Mouse (Mus musculus): ENCODE results near the gene Sesn1. TPM values are rescaled to one million over a fixed set of nuclear protein-coding genes. Genes with fewer than 3 reads are reported as not detected.
"Not testable (repeated sequence)": the region's sequence is repeated elsewhere in the genome, so short reads cannot be mapped to it uniquely, and the experiment has no call there.

Sesn1 gene
- polyA plus RNA-seq, 1 experiment: 4.5 TPM

DNA sequence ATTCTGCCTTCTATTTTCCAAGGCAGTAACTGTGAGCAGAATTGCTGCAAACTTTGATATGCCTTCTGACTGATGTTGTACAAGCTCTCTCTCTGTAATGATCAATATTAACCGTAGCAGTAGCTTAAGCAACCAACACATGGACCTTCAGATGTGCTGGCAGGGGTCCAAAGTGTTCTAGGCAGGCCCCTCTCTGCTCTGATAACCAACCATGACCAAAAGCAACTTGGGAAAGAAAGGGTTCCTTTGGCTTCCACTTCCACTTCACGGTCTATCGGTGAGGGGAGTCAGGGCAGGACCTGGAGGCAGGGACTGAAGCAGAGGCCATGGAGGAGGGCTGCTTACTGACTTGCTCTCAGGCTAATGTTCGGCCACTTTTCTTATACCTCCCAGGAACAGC is 121.2 kb downstream of the Sesn1 start:
- Histone ChIP-seq H3K27me3 (replicated peaks) (peaks cover 31% of the 10 kb centered on the region), H3K9me3 (no peaks in the 10 kb centered on the region), H3K4me1 (peaks cover 26% of the 10 kb centered on the region), H3K36me3 (replicated peaks; ENCODE audit: low read length) (no peaks in the 10 kb centered on the region), H3K4me3 (replicated peaks) (no peak overlapping the region)
- TF ChIP-seq GATA1 (IDR thresholded peaks at IDR 0.05; ENCODE audit: borderline replicate concordance, low read length): no peak
- no peak for TF ChIP-seq FLI1 (IDR thresholded peaks at IDR 0.05; ENCODE audit: low read length)

DNA sequence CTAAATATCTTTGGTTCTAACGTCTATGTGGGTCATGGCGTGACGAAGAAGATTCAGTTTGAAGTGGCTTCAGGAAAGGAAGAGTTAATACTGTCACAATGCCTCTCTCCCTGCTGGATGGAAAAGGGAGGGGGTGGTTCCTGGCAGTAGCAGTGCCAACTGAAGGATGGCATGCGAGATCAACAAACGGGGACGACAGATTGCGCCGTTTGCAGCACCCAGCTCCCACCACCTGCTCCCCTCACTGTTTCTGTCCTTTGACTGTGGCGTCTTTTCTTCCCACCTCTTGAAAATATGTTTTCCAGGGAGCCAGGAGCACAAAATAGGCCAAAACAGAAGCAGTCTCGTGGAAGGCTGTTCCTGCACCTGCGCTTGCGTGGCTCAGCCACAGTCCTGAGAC is 122.2 kb downstream of the Sesn1 start:
- TF ChIP-seq GATA1 (IDR thresholded peaks at IDR 0.05; ENCODE audit: borderline replicate concordance, low read length) (no peak), FLI1 (IDR thresholded peaks at IDR 0.05; ENCODE audit: low read length) (no peak)
- Histone ChIP-seq H3K27me3 (replicated peaks) (peaks cover 29% of the 10 kb centered on the region), H3K4me1 (peaks cover 36% of the 10 kb centered on the region), H3K9me3 (no peaks in the 10 kb centered on the region), H3K4me3 (replicated peaks) (no peak overlapping the region), H3K36me3 (replicated peaks; ENCODE audit: low read length) (no peaks in the 10 kb centered on the region)

DNA sequence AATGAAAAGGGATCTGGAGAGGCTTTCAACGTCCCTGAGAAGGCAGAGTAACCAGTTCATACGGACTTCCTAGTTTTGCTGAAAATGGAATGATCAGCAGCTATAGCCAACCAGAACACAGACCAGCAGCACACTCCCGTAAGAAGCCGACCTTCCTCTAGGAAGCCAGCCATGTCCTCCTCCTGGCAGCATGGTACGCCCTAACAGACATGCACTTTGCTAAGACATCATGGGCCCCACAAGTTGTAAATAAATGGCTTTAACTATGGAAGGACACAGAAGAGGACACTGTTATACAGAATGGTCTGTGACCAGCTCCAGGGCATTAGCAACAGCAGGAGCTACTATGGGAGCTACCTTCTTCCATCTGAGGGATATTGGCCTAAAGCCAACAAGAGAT is 123.2 kb downstream of the Sesn1 start:
- H3K27me3 ChIP-seq (replicated peaks): peaks cover 27% of the 10 kb centered on the region
- H3K9me3 ChIP-seq: no peaks in the 10 kb centered on the region
- peaks cover 46% of the 10 kb centered on the region for H3K4me1 ChIP-seq
- no peaks in the 10 kb centered on the region for H3K36me3 ChIP-seq (replicated peaks; ENCODE audit: low read length)
- TF ChIP-seq FLI1 (IDR thresholded peaks at IDR 0.05; ENCODE audit: low read length) (no peak), GATA1 (IDR thresholded peaks at IDR 0.05; ENCODE audit: borderline replicate concordance, low read length) (no peak)
- H3K4me3 ChIP-seq (replicated peaks): no peak overlapping the region

DNA sequence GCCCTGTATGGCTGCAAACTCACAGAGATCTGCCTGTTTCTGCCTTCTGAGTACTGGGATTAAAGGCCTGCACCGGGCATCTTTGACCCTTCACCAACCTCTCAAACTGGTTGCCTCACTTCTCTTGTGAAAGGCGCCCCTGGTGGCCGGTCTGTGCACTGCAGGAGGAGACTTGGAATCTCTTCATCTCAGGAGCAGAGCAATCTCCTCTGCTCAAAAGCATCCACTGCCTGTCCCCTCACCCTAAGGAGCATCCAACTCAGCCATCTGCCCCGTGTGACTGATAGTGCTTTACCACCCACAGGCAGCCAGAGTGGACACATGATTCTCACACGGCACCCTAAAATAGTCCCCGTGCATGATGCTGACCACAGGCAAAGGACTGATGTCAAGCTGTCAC is 123.8 kb downstream of the Sesn1 start:
- TF ChIP-seq GATA1 (IDR thresholded peaks at IDR 0.05; ENCODE audit: borderline replicate concordance, low read length) (no peak), FLI1 (IDR thresholded peaks at IDR 0.05; ENCODE audit: low read length) (no peak)
- peaks cover 23% of the 10 kb centered on the region for H3K27me3 ChIP-seq (replicated peaks)
- H3K36me3 ChIP-seq (replicated peaks; ENCODE audit: low read length): no peaks in the 10 kb centered on the region
- H3K9me3 ChIP-seq: no peaks in the 10 kb centered on the region
- peaks cover 49% of the 10 kb centered on the region for H3K4me1 ChIP-seq
- no peak overlapping the region for H3K4me3 ChIP-seq (replicated peaks)

DNA sequence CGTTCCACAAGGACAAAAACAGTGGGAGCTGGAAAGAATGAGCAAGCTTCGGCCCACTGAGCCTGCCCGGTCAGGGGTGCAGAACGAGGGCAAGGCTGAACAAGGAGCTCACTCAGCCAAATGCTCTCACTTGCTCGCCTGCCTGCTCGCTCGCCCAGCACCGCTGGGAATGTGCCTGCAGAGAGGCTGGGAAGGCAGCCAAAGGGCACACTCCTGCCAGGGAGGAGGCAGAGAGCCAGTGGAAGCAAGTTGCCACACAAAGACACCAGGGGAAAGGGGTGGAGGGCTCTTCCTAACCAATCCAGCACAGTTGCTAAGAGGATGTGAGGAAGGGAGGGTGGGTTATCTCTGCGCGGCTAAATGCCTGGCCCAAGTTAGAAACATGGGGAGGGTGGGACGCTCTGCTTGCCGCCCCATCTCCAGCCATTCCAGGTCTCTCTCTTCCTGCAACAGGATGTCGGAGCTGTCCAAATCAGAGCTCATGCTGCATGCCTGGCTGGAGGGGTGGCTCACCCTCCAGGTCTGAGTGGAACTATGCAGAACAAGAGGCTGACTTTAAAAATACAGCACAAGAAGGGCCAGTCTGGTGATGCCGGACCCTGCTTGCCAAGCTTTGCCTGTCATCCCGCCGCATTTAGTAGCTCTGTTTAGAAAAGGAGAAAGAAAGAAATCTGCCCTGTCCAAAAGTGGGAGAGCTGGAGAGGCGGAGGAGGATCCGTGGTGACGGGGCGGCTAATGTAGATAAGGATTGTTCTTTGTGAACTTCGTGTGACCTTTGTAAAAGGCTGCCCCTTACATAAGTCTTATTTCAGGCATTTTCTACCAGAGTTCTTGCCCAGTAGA is 125.1 kb downstream of the Sesn1 start:
- Histone ChIP-seq H3K9me3 (peaks cover 5% of the 10 kb centered on the region), H3K27me3 (replicated peaks) (peaks cover 15% of the 10 kb centered on the region), H3K4me1 (peaks cover 49% of the 10 kb centered on the region), H3K36me3 (replicated peaks; ENCODE audit: low read length) (peaks cover 8% of the 10 kb centered on the region), H3K4me3 (replicated peaks) (peak overlapping the region; percentile 23)
- TF ChIP-seq GATA1 (IDR thresholded peaks at IDR 0.05; ENCODE audit: borderline replicate concordance, low read length): no peak
- TF ChIP-seq FLI1 (IDR thresholded peaks at IDR 0.05; ENCODE audit: low read length): no peak

DNA sequence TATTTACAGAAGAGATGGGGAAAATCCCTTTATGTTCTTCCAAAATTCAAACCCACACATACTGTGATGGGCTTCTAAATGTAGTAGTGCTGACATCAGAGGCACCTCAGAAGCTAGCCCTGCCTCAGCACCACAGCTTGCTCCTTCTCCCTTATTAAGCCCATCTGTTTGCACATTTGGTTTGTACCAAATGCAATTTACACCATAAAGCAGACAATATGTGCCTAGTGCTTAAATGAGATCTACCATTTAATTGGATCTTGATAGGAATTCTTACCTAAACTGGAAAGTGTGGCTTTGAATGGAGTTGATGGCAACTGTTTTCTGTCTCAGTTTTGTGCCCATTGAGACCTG is 125.7 kb downstream of the Sesn1 start:
- no peak overlapping the region for H3K4me3 ChIP-seq (replicated peaks)
- peaks cover 5% of the 10 kb centered on the region for H3K9me3 ChIP-seq
- H3K36me3 ChIP-seq (replicated peaks; ENCODE audit: low read length): peaks cover 8% of the 10 kb centered on the region
- peaks cover 44% of the 10 kb centered on the region for H3K4me1 ChIP-seq
- TF ChIP-seq GATA1 (IDR thresholded peaks at IDR 0.05; ENCODE audit: borderline replicate concordance, low read length) (no peak), FLI1 (IDR thresholded peaks at IDR 0.05; ENCODE audit: low read length) (no peak)
- peaks cover 9% of the 10 kb centered on the region for H3K27me3 ChIP-seq (replicated peaks)

DNA sequence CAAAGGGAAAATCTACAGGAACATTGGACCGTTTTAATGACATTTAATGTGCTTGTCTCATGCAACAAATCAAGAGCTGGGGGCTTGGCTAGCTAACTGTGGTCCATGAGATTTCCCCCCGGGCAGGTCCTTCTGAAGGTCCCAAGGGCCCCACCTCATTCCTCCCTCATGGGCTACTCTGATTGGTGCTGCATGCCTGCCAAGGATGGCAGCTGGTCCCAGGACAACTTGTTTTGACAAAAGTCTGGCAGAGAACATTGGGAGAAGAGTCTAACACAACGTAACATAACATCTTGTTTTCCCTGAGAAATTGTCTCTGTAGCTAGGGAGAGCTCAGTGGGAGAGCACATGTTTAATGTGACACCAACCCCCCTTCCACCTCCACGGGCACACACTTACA is 126.4 kb downstream of the Sesn1 start:
- TF ChIP-seq GATA1 (IDR thresholded peaks at IDR 0.05; ENCODE audit: borderline replicate concordance, low read length) (no peak), FLI1 (IDR thresholded peaks at IDR 0.05; ENCODE audit: low read length) (no peak)
- Histone ChIP-seq H3K4me3 (replicated peaks) (no peak overlapping the region), H3K27me3 (replicated peaks) (peaks cover 8% of the 10 kb centered on the region), H3K36me3 (replicated peaks; ENCODE audit: low read length) (peaks cover 10% of the 10 kb centered on the region), H3K9me3 (peaks cover 5% of the 10 kb centered on the region), H3K4me1 (peaks cover 44% of the 10 kb centered on the region)

DNA sequence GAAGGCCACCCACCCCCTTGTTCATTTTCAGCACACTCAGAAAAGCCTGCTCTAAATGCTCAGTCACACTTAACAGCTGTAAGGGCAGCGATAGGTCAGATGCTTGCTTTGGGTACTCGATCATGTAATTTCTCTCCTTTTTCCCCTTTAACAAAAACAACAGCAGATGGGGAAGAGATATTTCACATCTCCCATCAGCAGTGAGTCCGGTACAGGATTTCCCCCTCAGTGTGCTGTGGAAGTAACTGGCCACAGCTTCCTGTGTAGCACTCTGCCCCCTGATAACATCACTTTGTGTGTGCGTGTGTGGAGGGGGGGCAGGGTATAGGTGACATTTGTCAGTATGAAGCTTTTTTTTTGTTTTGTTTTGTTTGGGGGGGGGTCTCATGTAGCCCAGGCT is 127.4 kb downstream of the Sesn1 start:
- peaks cover 5% of the 10 kb centered on the region for H3K9me3 ChIP-seq
- H3K4me3 ChIP-seq (replicated peaks): peak overlapping the region; percentile 82
- TF ChIP-seq GATA1 (IDR thresholded peaks at IDR 0.05; ENCODE audit: borderline replicate concordance, low read length) (no peak), FLI1 (IDR thresholded peaks at IDR 0.05; ENCODE audit: low read length) (no peak)
- peaks cover 48% of the 10 kb centered on the region for H3K4me1 ChIP-seq
- H3K36me3 ChIP-seq (replicated peaks; ENCODE audit: low read length): peaks cover 10% of the 10 kb centered on the region
- H3K27me3 ChIP-seq (replicated peaks): peaks cover 3% of the 10 kb centered on the region

DNA sequence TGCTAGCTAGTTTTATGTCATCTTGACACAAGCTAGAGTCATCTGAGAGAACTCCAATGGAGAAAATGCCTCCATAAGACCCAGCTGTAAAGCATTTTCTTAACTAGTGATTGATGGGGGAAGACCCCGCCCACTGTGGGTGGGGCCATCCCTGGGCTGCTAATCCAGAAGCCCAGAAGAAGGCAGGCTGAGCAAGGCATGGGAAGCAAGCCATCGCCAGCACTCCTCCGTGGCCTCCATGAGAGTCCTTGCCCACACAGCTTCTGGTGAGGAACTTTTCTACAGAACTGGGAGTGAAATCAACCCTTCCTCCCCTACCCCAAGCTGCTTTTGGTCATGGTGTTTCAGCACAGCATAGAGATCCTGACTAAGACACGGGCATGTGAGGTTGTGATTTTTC is 129.4 kb downstream of the Sesn1 start:
- Histone ChIP-seq H3K4me3 (replicated peaks) (no peak overlapping the region), H3K9me3 (peaks cover 21% of the 10 kb centered on the region), H3K36me3 (replicated peaks; ENCODE audit: low read length) (peaks cover 19% of the 10 kb centered on the region), H3K27me3 (replicated peaks) (peaks cover 3% of the 10 kb centered on the region), H3K4me1 (peaks cover 53% of the 10 kb centered on the region)
- TF ChIP-seq FLI1 (IDR thresholded peaks at IDR 0.05; ENCODE audit: low read length): no peak
- no peak for TF ChIP-seq GATA1 (IDR thresholded peaks at IDR 0.05; ENCODE audit: borderline replicate concordance, low read length)

DNA sequence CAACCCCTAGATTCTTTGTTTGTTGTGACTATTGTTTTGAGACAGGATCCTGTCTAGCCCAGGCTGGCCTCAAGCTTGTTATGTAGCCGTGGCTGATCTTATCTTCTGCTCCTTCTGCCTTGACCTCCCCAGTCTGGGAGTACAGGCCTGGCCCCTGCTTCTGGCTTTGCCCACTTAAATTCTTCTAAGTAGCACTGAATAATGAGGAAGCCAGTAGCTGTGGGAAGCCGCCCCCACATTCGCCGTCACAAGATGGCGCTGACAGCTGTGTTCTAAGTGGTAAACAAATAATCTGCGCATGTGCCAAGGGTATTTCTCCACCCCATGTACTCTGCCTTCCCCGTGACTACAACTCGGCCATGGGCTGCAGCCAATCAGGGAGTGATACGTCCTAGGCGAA is 142.6 kb downstream of the Sesn1 start:
- H3K4me3 ChIP-seq (replicated peaks): not testable (repeated sequence)
- H3K4me1 ChIP-seq: peaks cover 12% of the 10 kb centered on the region

More for the DNA sequence above, 142.6 kb downstream of the Sesn1 start:
- not testable (repeated sequence) for H3K27me3 ChIP-seq (replicated peaks); H3K9me3 ChIP-seq; H3K36me3 ChIP-seq (replicated peaks; ENCODE audit: low read length)
